Mouse (Mus musculus): ENCODE data around the gene Gm30302.
"Not testable (repeated sequence)": the region's sequence is repeated elsewhere in the genome, so short reads cannot be mapped to it uniquely, and the experiment has no call there.

Gm30302 gene

DNA sequence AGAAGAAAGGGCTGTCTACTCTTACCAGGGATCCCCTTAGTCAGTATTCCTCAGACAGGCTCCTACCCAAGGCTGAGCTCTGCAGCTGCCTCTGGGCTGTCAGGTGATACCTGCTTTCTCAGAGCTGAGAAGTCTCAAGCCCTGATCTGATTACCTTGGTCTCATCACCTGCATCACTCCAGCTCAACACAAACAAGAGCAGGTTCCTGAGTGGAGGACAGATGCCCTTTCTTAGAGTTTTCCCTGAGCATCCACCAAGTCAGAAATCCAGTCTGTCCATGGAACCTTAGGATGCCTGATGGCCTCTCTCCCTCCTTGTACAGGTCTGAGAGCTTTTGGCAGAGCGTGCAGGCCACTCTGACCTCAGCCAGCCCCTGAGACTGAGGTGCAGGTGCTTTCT, at the start of gene Gm30302:
Gene Gm30302, minus strand, starts transcription at position 101 of the 400 bp plus-strand sequence.
- DNase-seq (ENCODE audit: low read depth) = no peak

DNA sequence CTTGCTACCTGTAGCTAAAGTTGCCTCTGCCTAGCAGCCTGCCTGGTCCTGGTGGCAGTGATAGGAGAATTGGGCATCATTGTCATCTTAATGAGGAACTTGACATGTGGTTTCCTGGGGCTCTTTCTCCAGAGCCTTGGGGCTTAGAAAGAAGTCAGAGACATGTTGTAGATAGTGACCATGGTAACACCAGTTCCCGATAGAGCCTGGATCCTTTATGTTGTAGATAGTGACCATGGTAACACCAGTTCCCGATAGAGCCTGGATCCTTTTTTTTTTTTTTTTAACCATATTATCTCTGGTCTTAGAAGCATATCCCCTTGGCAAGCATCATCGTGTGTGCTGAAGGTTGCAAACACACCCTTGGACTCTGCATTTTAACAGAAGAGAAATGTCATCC, 48.0 kb upstream of the Gm30302 start:
- DNase-seq (ENCODE audit: low read depth) = no peak

DNA sequence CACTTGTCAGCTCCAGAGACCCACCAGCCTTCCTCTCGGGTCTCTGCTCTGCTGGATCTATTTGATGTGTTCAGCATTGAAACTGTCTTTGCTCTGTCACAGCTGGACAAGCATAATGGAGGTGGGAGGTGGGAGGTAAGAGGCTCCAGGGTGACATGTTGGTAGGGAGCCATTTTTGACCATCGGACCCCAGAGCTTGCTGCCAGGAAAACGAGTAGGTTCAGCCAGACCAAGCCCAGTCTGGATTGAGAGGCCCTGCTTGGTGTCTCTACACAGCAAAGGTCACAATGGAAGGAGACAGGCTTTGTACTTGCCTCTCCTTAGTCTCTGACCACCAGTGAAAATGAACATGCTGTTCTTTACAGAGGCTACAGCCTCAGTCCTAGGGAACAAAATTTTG, 47.3 kb upstream of the Gm30302 start:
- no peak for DNase-seq (ENCODE audit: low read depth)

DNA sequence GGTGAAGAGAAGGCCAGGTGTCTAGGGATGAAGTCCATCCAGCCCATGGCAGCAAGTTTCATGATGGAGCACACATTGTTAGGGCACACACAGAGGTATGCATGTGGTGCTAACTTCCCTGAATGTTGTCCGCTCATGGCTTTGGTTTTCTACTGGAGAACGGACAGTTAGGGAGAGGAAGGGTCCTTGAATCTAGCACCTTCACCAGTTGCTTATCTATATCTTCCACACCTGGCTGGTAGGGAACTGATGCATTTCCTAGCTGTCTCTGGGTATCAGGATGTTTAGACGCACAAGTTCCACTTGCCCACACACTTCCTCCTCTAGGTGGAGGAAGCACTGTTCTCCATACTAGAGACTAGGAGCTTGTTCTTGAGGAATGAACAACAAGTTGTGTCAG, 46.9 kb upstream of the Gm30302 start:
- no peak for DNase-seq (ENCODE audit: low read depth)

DNA sequence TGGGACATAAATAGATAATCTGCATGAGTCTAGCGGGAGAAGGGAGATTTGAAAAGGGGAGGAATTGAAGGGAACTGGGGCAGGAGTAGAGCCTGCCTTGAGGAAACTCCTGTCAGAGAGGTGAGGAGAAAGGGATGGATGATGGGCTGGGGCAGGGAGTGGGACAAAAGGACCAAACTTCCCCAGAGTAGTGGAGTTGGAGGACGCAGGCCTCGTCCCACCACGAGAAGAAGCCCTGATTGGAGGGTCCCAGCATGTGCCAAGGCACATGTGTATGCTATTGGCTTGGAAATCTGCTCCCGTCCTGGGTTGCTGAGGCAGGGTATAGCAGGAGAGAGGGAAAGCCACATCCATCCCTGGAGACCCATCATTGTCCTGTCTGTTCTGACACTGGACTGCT, 45.3 kb upstream of the Gm30302 start:
- DNase-seq (ENCODE audit: low read depth) = no peak

DNA sequence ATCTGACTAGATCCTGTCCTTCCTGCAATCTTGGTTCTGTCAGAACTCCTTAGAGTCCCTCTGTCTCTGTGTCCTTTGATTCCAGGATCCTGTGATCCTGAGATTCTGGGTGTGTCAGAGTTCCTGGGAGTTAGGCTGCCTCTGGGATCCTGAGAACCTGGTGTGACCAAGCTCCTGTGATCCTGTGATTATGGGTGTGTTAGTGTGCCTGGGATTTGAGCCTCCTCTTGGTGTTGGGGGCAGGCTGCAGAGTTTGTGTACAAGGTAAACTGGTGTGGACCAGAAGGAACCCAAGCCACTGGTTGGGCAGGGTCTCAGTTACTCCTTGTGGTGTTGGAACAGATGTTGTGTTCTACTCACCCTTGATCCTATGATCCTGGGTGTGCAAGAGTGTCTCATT, 42.4 kb upstream of the Gm30302 start:
- DNase-seq (ENCODE audit: low read depth) = no peak

DNA sequence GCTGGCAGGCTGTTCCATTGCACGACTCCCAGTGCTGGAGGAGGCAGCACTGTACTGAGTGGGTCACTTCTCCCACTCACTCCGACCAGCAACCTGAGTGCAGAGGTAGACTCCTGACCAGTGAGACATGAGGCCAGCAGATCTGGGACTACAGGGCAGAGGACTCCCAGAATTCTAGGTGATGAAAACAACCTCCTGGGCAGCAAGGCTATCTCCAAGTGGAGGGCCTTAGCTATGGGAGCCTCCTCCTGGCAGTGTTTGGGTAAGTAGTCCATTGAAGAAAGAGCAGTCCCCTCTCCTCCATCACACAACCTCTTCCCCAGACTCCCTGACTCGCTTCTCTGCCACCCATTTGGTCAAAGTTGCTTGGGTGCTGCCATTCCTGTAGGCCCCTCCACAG, 31.6 kb upstream of the Gm30302 start:
- DNase-seq (ENCODE audit: low read depth) = no peak

DNA sequence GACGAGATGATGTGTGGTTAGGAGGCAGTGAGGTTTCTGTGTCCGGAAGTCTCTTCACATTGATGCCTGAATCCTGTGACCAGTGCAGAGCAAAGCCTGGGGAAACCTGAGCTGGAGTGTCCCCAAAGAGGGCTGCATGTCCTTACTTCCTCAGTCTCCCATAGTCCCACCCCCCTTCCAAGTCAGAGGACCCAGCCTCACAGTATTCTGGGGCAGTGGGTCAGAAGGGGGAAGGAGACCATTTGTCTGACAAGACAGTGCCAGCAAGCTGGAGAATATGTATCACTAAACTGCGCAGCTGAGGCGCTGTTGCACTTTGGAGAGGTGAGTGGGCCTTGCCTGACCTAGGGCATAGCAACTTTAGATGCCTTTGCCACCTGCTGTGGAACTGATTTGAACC, 26.5 kb upstream of the Gm30302 start:
- DNase-seq (ENCODE audit: low read depth) = no peak

DNA sequence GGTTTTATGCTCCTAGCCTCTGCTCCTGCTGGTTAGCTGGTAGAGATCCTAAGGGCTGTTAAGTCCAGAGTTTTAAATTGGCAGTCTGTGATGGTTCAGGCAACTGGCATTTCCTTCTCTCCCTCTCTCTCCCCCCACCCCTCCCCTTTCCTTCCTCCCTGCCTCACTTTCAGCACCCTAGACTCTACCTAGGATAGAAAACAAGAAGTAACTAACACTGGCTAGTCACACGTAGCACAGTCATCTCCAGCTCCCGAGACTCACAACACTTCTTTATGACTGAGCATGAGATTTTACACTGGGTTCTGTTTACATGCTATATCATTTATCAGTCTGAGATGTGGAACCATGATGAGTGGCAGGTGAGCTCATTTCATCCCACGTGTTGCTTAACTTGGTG, 16.2 kb upstream of the Gm30302 start:
- DNase-seq (ENCODE audit: low read depth) = no peak

DNA sequence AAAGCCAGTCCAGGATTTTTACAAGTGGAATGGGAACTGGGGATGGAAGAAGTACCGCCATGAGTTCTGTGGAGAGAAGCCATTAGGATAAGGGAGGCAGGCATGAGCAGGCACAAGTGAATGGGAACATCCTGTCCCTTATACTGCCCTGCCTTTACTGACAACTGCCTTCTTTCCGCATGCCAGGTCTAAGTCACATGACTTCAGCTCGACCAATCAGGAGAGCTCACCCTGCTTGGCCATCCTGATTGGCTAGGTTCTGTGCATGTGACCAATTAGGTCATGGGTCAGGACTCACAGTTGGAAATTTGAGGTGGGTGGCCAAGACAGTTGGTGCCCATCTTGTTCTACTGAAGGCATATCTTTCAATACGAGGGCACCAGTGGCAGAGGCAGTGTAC, 15.6 kb upstream of the Gm30302 start:
- no peak for DNase-seq (ENCODE audit: low read depth)

DNA sequence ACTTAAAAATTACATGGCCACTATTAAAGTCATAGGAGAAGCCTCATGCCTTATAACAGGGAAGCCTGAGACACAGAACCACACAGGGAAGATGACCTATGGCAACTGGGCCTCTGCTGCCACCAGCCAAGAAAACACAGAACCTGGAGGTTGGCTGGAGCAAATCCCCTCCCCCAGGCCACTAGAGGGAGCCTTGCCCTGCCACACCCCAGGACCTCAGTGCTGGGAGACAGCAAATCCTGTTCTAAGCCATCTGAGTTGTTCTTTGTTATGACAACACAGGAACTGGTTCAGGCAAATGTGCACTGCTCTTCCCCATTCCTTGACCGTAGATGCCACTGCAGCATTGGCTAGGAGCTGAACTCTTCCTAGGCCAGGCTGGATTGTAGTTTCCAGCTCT, 8.3 kb upstream of the Gm30302 start:
- no peak for DNase-seq (ENCODE audit: low read depth)

DNA sequence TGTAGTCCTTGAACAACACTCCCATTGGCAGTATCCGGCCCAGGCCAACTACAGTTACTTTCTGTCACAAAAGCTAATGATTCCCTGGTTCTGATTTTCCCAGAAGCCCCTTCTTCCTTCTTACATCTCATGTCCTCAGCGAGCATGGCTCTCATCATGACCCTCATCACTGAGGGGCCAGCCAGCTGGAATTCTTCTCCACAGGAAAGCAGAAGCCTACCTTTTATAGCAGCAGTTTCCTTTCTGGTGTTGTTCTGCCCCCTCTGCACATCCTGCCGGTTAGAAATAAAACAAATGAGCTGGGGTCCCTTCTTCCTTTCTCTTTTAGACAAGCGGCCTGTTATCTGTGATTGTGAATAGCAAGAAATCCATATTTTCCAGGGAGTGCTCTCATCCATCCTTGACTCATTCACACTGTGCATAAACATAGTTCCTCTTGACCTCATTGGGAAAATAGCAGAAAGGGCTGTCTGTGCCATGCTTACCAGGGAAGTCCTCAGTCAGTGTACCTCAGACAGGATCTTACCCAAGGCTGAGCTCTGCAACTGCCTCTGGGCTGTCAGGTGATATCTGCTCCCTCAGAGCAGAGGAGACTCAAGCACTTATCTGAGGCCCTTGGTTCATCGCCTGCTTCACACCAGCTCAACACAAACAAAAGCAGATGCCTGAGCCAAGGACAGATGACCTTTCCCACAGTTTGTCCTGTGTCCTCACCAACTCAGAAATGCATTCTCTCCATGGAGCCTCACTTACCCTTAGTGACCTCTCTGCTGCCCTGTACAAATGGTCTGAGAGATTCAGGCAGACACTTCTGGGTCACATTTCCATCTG, 10.0 kb downstream of the Gm30302 start:
- no peak for DNase-seq (ENCODE audit: low read depth)

DNA sequence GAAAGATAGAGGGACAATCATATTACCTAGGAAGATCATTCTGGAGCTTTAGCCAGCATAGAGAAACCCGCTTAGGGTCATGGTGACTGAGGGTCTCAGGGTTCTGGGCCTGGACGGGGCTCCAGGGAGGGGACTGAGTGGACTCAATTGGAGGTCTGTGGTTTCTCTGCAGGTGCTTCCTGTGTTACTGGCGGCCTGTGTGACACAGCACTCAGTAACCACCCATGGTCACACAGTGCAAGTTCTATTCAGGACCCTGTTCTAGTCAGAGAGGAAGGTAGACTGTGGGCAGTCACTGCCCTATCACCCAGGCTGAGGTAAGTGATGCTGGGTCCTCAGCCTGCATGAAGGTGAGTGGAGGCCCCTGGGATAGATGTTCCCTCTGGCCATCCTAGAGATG, 14.9 kb downstream of the Gm30302 start:
- DNase-seq (ENCODE audit: low read depth) = no peak

DNA sequence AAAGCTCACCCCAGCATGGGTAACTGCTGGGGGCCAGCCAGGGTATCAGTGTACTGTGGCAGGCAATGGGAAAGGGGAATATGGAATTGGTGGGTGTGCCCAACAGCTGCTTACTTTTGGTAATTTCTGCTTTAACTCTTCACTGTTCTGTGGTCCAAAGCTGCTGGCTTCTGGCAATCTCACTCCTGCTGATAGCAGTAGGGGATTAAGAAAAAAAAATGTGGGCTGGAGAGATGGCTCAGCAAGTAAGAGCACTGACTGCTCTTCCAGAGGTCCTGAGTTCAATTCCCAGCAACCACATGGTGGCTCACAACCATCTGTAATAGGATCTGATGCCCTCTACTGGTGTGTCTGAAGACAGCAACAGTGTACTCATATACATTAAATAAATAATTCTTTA, 27.3 kb downstream of the Gm30302 start:
- not testable (repeated sequence) for DNase-seq (ENCODE audit: low read depth)

DNA sequence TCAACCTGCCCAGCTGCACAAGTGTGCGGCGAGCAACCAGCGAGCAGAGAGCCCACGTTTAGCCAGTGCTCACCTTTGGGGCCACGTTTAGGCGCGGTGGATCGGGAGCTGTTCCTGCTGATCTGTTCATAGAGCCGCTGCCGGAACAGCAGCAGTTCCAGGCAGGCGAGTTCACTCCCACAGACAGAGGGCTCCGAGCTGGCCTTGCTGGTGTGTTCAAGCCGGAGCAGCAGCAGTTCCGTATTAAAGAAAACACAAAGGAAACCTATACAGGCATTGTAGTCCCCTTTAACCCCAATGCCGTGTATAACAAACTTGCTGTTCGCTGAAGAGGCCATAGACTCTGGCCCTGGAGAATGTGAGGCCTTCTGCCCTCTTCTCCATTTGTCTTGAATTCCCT, 29.7 kb downstream of the Gm30302 start:
- DNase-seq (ENCODE audit: low read depth) = no peak

DNA sequence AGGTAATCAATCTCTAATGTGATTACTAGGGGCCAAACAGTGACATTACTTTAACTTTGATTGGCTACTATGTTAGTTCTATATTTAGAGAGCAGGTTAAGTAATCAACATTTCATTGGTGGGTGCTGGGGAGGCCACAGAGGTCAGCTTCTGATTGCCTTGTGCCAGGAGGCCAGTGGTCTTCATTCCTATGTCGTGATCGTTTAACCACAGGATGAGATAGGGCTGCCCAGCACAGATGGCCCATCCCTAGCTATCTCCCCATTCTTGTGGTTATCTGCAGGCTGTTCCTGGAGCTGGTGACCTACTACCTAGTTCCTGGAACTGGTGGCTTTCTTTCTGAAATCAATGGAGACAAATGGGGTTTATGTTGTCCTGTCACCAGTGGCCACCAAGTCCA, 30.8 kb downstream of the Gm30302 start:
- DNase-seq (ENCODE audit: low read depth) = no peak

DNA sequence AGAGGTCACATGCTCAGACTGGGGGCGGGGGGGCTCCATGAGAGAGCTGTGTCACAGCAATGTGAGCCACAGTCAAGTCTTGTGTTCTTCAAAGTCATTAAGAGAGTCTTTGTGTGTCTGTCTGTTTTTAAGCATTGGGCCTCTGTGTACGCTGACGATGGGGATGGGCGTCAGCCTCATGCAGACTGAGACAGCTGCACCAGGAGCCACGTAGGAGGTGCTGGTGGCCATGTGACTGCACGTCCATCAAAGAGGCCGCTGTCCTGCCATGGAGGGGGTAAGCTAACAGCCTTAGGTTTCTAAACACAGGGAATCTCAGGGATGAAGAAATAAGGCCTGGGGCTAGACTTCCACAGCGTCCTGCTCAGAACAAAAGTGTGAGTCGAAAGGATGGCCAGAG, 32.5 kb downstream of the Gm30302 start:
- DNase-seq (ENCODE audit: low read depth) = no peak

DNA sequence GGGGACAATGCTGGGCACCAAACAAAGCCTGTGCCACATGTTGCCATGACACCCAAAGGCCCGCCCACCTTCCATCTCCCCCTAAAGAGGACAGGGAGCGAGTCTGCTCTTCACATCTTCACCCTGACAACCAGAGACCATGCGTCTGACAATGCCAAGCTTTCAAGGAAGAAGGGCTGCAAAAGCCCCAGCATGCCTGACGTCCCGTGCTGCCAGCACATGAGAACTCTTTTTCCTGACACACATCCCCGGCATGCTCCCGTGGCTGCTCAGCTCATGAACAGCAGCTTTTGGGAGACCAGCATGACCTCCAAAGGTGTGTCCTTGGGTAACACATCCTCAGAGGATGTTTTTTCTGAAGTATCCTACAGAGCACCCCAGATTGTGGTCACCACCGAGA, 33.5 kb downstream of the Gm30302 start:
- no peak for DNase-seq (ENCODE audit: low read depth)

DNA sequence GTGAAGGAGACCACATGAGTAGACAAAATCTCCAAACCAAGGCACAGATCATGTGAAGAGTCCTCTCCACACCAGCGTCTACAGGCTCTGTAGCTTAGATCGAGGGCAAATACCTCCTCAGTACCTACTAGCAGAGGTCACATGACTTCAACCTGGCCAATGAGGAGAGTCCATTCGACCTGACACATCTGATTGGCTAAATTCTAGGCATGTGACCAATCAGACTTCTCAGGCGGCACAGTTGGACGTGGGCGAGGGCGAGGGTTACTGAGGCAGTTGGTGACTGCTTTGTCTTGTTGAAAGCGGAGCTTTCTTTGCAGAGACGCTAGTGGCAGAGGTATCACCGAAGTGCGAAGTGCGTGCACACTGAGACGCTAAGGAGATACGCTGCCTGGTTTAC, 36.6 kb downstream of the Gm30302 start:
- no peak for DNase-seq (ENCODE audit: low read depth)

DNA sequence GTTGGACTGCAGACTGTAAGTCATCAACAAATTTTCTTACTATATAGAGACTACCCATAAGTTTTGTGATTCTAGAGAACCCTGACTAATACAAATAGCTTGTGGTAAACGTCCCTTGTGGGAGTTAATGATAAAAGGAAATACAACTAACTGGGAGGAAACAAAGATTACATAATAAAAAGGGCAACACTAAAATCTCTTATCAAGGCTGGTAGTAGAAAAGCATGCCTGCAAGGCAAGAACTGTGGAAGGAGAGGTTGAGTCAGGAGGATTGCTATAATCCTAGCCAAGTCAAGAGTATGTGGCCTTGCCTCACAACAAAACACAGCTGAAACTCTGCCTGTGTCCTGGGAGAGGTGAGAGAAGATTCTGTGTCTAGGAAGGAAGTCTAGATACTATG, 38.1 kb downstream of the Gm30302 start:
- DNase-seq (ENCODE audit: low read depth) = no peak

DNA sequence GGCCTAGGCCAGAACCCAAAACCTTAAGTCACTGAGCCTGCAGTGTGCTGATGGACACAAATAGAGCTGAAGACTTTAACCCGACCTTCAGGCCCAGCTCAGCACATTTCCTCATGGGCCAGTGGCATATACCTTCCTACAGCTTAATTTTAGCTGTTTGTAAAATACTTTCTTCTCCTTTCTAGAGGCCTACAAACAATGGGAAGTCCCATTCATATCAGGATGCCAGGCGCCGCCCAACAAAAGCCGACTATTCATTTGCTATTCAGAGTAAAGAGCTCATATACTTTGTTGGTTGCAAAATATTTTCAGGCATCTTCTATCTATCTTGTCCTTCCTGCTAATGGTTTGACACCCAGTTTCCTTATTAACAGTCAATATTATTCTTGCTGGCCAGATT, 40.8 kb downstream of the Gm30302 start:
- DNase-seq (ENCODE audit: low read depth) = no peak

DNA sequence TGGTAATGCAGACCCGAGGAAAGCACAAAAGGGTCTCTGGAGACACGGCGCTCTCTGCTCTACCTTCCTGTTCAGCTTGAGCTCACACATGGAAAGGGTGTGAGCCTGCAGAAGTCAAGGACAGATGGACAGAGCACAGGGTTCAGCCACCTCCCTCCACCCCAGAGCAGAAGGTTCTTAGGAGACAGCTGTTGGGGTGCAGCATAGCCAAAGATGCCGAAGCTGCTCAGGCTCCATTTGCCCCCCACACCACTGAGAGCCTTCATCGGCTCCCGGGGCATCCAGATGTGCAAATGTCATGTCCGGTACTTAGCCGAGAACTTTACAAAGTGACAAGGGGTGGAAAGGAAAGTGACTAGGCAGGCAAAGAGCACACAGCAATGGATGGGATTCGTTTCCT, 42.2 kb downstream of the Gm30302 start:
- no peak for DNase-seq (ENCODE audit: low read depth)

DNA sequence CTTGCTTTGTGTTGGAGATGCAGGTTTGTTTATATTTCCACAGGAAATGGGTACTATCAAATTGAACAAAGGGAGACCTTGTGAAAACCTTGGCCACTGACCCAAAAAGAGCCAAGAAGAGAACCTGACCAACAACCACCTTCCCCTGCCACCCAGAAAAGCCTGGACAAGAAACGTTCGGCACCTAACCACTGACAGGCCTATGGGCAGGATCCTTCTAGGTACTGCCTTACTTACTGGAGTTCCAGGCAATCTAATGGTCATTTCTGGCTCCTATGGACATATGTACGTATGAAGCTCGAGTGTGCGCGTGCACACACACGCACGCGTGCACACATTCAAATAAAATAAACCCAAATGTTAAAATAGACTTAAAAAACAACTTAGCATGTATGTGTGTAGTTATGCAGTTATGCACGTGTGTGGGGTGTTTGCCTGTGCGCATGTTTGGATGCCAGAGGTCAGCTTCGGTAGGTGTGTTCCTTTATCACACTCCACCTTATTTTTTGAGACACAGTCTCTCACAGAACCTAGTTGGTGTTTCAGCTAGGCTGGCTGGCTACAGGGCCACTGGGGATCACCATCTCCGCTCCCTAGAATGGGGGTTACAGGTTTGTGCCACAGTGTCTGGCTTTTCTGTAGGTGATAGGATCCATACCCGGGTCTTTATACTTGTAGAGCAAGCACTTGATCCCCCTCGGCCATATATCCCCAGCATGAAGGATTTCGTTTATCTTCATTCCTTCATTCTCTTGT, 57.3 kb downstream of the Gm30302 start:
- no peak for DNase-seq (ENCODE audit: low read depth)

DNA sequence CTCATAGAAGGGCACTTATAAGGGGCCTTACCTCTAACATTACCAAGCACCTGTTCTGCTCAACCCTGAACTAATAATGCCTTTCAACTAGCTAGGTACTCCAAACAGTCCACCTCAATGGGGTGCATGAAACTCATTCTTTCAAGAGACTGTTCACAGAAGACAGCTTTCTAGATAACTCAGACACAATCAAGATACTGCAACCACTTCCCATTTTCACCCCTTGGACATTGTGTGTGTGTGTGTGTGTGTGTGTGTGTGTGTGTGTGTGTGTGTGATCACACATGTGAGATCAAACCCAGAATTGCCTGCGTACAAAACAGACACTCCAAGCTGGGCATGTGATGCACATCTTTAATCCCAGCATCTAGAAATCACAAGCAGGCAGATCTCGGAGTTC, 60.8 kb downstream of the Gm30302 start:
- DNase-seq (ENCODE audit: low read depth) = no peak
